Mouse (Mus musculus): Measurements from ENCODE around the gene Smok2b.
"Not testable (repeated sequence)": the region's sequence is repeated elsewhere in the genome, so short reads cannot be mapped to it uniquely, and the experiment has no call there.

- not testable (repeated sequence) for TF ChIP-seq CTCF, POLR2A (IDR thresholded peaks at IDR 0.05; ENCODE audit: extremely low read depth, insufficient read depth, low read length)
Observed at GRCm38 (mm10) chr17:13202453-13203107, 27.5 kb upstream of the Smok2b start.
